Mouse (Mus musculus) liver, adult 2 months (tissue): ENCODE results near the gene Gm11562. TPM values are rescaled to one million over a fixed set of nuclear protein-coding genes. Genes with fewer than 3 reads are reported as not detected.
"Not testable (repeated sequence)": the region's sequence is repeated elsewhere in the genome, so short reads cannot be mapped to it uniquely, and the experiment has no call there.

Experiments
- DNase-seq: peaks from one replicate; pipeline ENCODE4 v3.0.0-alpha.2; 2011; ENCODE audit warnings: low read depth, low spot score; ENCODE audit errors: extremely low read depth
- H3K27ac ChIP-seq: fragments of 200-500 bp; replicated peaks from 2 replicates; pipeline ENCODE4 v1.5.1; 2012; ENCODE audit warnings: low read depth, mild to moderate bottlenecking, control low read depth, inconsistent platforms, low read length; ENCODE audit not compliant: insufficient read depth
- H3K27me3 ChIP-seq: fragments of 200-500 bp; 2 replicates; pipeline ENCODE4 v1.6.1; 2012; ENCODE audit warnings: mild to moderate bottlenecking, moderate library complexity, low read length, inconsistent platforms; ENCODE audit not compliant: control insufficient read depth, insufficient read depth
- H3K36me3 ChIP-seq: fragments of 200-500 bp; 2 replicates; pipeline ENCODE4 v1.6.1; 2012; ENCODE audit warnings: low read length, inconsistent platforms; ENCODE audit not compliant: control insufficient read depth, insufficient read depth
- H3K4me1 ChIP-seq: fragments of 200-500 bp; 2 replicates; pipeline ENCODE4 v1.6.1; 2011; ENCODE audit warnings: low read length; ENCODE audit not compliant: control insufficient read depth, insufficient read depth
- H3K4me3 ChIP-seq: fragments of 200-500 bp; 2 replicates; pipeline ENCODE4 v1.5.1; 2011; ENCODE audit warnings: low read depth, mild to moderate bottlenecking, control low read depth, low read length, moderate library complexity; ENCODE audit not compliant: insufficient read depth
- H3K79me2 ChIP-seq: fragments of 200-500 bp; 2 replicates; pipeline ENCODE4 v1.6.1; 2012; ENCODE audit warnings: inconsistent platforms, mild to moderate bottlenecking, low read length, moderate library complexity; ENCODE audit not compliant: control insufficient read depth, insufficient read depth
- H3K9ac ChIP-seq: fragments of 200-500 bp; 2 replicates; pipeline ENCODE4 v1.6.1; 2012; ENCODE audit warnings: low read depth, mild to moderate bottlenecking, control low read depth, inconsistent platforms, low read length
- CTCF ChIP-seq: fragments of 200-500 bp; IDR thresholded peaks from 2 replicates; pipeline ENCODE4 v1.5.1; 2011; ENCODE audit warnings: low read depth, low read length, control low read depth
- POLR2A ChIP-seq: fragments of 200-500 bp; IDR thresholded peaks from 2 replicates; pipeline ENCODE4 v1.6.1; 2011; ENCODE audit warnings: low read length, control low read depth; ENCODE audit not compliant: insufficient read depth; ENCODE audit errors: extremely low read depth
- WGBS: fragments of 180-500 bp; shearing (Covaris S2); methylation state at CpG from one replicate; pipeline ENCODE4 v1.1.7; 2018; 5-methylcytosine and 5-hydroxymethylcytosine counted together
- polyA plus RNA-seq: library from polyadenylated mRNA; depleted of rRNA; stranded (reverse); fragments of >200 nt; gene quantifications from 2 replicates; pipeline ENCODE4 v1.2.3, GENCODE M21; 2012; rRNA removed
- total RNA-seq: library from RNA; depleted of rRNA; stranded (reverse); fragments of >200 nt; gene quantifications from 2 replicates; pipeline ENCODE4 v1.2.3, GENCODE M21; 2014; rRNA removed

Gm11562 gene
- not detected in 2 replicates for total RNA-seq
- not detected in 2 replicates for polyA plus RNA-seq

DNA sequence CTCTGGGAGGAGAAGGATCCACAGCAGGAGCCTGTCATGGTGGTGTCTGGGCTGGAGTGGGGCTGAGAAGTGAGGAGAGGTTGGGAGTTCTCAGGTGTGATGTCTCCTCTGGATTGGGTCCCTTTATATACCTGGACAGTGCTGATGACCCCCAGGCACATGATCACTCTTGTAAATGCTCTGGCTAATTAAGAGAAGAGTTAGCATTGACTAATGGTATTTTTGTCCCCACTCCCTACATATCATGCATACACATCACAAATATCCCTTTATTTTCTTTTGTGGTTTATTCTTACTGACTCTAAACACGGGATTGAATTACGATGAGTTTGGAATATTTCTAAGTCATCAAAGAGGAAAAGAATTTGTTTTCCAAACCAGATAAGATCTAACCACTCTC lies at the start of gene Gm11562:
Gene Gm11562 (minus strand): TSS at position 101 of the 400 bp plus-strand sequence.
- Histone ChIP-seq H3K27me3 (no peaks in the 10 kb centered on the region), H3K4me3 (no peak within 1 kb of the TSS), H3K27ac (no peak within 1 kb of the TSS), H3K36me3 (no peaks in the 10 kb centered on the region), H3K9ac (no peak within 1 kb of the TSS), H3K79me2 (no peaks in the 10 kb centered on the region), H3K4me1 (no peaks in the 10 kb centered on the region)
- TF ChIP-seq POLR2A (no peak), CTCF (no peak)
- no peak for DNase-seq
- WGBS = 78% methylated on average over 2 of the region's 2 CpGs

DNA sequence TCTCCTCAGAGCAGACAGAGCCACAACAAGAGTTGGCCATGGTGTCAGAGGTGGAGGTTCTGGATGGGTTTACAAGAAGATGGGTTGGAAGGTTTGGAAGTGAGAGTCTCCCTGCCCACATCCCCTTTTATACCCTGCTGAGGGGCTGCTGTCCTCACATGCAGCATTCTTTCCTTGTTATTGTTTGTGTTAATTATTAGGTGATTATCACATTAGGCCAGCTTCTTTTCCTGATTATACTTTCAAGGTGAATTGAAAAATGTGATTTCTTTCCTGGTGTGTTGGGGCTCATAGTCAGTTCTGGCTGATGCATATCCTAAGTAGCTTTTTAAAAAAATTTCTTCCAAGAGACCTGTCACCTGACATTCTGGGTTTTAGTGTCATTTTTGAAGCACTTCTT lies 45.6 kb upstream of the Gm11562 start, which contains the start of gene Krtap4-6:
Gene Krtap4-6 (minus strand): TSS at position 101 of the 400 bp plus-strand sequence.
- H3K36me3 ChIP-seq = no peaks in the 10 kb centered on the region
- H3K4me1 ChIP-seq = no peaks in the 10 kb centered on the region
- H3K4me3 ChIP-seq = no peak within 1 kb of the TSS
- H3K27ac ChIP-seq = no peak within 1 kb of the TSS
- no peaks in the 10 kb centered on the region for H3K27me3 ChIP-seq
- no peak for TF ChIP-seq POLR2A
- TF ChIP-seq CTCF = no peak
- no peak within 1 kb of the TSS for H3K9ac ChIP-seq
- DNase-seq = no peak
- H3K79me2 ChIP-seq = no peaks in the 10 kb centered on the region

DNA sequence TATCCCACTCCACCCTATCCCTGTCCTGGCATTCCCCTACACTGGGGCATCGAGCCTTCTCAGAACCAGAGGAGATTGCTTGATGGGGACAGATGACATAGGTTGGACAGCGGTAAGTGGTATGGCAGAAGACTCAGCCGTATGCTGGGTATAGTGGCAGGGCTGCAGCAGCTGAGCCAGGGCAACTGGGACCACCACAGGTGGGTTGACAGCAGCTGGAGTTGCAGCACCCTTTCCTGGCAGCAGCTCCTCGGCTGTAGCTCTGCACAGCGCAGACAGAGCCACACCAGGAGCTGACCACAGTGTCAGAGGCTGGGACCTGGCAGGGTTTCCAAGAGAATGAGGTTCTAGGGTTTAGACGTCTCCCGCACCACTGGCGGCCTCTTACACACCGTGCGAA lies 42.6 kb upstream of the Gm11562 start:
- no peak for TF ChIP-seq CTCF
- no peak for TF ChIP-seq POLR2A
- Histone ChIP-seq H3K27me3 (peaks cover 3% of the 10 kb centered on the region; the same call in 1 of the 2 replicates), H3K36me3 (no peaks in the 10 kb centered on the region), H3K4me1 (no peaks in the 10 kb centered on the region), H3K4me3 (no peak overlapping the region), H3K79me2 (no peaks in the 10 kb centered on the region), H3K9ac (no peak overlapping the region), H3K27ac (no peak overlapping the region)
- no peak for DNase-seq
- 88% methylated on average over 10 of the region's 10 CpGs for WGBS

DNA sequence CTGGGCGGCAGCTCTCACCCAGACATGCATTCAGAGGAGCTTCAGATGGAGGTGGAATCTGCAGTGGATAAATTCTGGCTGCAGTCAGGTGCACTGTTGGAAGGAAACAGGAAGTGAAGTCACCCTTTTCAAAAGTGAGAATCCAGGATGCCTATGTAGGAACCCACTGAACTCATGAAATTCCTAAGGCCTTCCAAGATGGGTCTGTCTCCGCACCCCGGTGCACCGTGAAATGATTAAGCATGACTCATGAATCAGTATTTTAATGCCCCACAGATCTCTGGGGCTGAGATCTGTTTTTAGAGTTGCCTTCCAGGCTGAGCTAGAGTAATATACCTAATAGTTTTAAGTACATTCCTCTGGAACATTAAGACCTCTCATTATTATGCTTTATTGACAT lies 39.0 kb upstream of the Gm11562 start:
- Histone ChIP-seq H3K9ac (no peak overlapping the region), H3K4me3 (no peak overlapping the region), H3K27ac (no peak overlapping the region), H3K79me2 (no peaks in the 10 kb centered on the region), H3K4me1 (no peaks in the 10 kb centered on the region), H3K36me3 (no peaks in the 10 kb centered on the region), H3K27me3 (peaks cover 3% of the 10 kb centered on the region; the same call in 1 of the 2 replicates)
- WGBS = 89% methylated on average over 4 of the region's 4 CpGs
- TF ChIP-seq CTCF (no peak), POLR2A (no peak)
- no peak for DNase-seq

DNA sequence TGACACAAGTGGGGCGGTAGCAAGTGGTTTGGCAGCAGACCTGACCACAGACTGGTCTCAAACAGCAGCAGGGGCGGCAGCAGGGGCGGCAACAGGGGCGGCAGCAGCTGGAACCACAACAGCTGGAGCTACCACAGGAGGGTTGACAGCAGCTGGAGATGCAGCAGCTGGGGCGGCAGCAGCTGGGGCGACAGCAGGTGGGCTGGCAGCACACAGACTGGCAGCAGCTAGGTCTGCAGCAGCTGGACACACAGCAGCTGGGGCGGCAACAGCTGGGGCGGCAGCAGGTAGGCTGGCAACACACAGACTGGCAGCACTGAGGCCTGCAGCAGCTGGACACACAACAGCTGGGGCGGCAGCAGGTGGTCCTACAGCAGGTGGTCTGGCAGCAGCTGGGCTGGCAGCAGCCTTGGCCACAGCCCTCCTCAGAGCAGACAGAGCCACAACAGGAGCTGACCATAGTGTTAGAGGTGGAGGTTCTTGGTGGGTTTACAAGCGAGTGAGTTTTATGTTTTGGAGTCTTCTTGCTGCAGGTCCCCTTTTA lies 38.3 kb upstream of the Gm11562 start, which contains the start of gene Gm11563:
Gene Gm11563 (minus strand): TSS at position 494 of the 544 bp plus-strand sequence.
- H3K36me3 ChIP-seq, H3K27ac ChIP-seq, DNase-seq, H3K4me3 ChIP-seq, H3K4me1 ChIP-seq, H3K79me2 ChIP-seq, H3K27me3 ChIP-seq, H3K9ac ChIP-seq: not testable (repeated sequence)
- 77% methylated on average over 10 of the region's 10 CpGs for WGBS

DNA sequence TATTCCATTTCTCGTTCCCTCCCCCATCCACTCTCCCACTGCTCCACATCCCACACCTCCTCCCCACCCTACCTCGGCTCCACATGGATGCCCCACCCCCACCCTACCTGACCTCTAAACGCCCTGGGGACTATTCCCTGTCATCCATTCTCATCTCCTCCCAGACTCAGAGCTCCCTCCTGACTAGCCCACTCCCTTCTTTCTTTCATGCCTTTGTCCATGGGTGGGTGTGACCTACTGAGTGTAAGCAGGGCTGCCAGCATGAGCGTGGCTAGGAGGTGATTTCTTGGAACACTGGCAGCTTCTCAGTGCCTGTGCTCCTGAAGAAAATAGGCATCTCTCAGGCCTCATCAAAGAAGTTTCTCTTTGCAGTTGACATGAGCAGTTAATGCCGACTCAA lies 36.8 kb upstream of the Gm11562 start:
- H3K36me3 ChIP-seq = no peaks in the 10 kb centered on the region
- no peak for TF ChIP-seq POLR2A
- no peak for TF ChIP-seq CTCF
- H3K9ac ChIP-seq = no peak overlapping the region
- no peaks in the 10 kb centered on the region for H3K79me2 ChIP-seq
- 61% methylated on average over 5 of the region's 5 CpGs for WGBS
- no peak for DNase-seq
- H3K4me3 ChIP-seq = no peak overlapping the region
- H3K27me3 ChIP-seq = peaks cover 3% of the 10 kb centered on the region; the same call in 1 of the 2 replicates
- no peaks in the 10 kb centered on the region for H3K4me1 ChIP-seq
- H3K27ac ChIP-seq = no peak overlapping the region
